Mouse (Mus musculus) heart, postnatal 36 days (tissue): ENCODE measurements around the gene Pls1. TPM values are rescaled to one million over a fixed set of nuclear protein-coding genes. Genes with fewer than 3 reads are reported as not detected.

ENCODE experiments used
- DNase-seq, 2 experiments: peaks; one replicate each; pipeline ENCODE4 v3.0.0; 2021 to 2022
- intact Hi-C: fragments of 180-260 bp; cut with DNase I; formaldehyde crosslinking; loops from one replicate; pipeline ENCODE4 v1.15.1; 2025
- total RNA-seq, 2 experiments: library from RNA; stranded (reverse); gene quantifications; 2 replicates each; pipeline ENCODE4 v1.2.3; 2021

Pls1 gene
- total RNA-seq, 2 experiments from 2014 or later: 0.27 to 0.50 TPM

DNA sequence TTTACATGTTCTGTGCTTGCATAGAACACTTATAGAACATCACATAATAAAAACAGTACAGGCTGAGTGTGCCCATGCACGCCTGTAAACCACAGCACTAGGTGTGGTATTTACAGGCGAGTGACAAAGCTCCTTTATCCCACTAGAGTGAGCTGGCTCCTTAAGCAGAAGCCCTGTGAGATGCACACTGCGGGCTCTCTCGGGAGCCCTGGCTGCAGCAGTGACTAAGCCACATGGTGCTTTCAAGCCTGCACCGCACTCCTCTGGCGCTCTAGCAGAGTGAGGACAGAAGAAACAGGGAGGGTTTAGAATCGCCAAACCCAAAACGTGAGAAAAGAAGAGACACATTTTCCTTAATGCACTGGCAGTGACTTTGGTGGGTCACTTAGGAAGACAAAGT, 132.5 kb downstream of the Pls1 start:
- intact Hi-C loops: no loop called here
- no peak for DNase-seq

DNA sequence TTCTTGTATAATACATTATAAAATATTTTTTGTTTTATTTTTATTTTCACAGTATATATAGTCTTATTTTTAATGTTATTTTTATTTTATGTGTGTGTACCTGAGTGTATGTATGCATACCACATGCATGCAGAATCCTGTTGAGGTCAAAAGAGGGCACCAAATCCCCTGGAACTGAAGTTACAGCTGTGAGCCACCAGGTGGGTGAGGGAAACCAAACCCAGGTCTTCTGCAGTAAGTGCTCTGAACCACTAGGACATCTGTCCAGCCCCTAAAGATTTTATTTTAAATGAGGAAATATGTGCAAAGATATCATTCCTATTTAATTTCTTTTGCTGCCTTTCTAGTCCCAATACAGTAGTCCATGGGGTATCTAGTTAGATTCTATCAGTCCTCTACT, 136.2 kb downstream of the Pls1 start:
- intact Hi-C loops: no loop called here

DNA sequence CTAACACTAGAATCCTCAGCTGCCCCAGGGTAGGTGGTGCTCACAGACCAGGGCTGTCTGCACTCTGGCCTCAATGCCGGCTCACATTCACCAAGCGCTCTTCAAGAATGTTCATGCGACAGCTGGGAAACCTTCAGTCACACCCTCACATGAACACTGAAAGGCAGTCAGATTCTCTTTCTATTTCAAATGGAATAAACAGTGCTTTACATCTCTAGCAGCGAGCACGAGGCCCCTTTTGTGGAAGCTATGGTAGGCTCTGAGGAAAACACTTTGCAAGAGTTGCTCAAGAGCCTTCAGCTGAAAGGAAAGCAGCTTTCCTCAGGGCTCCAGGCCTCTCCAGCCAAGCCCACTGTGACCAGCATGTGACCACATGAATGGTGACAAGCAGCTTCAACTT, 139.7 kb downstream of the Pls1 start:
- intact Hi-C loops: no loop called here
- DNase-seq: no peak

More for the DNA sequence above, 136.2 kb downstream of the Pls1 start:
- DNase-seq: no peak

DNA sequence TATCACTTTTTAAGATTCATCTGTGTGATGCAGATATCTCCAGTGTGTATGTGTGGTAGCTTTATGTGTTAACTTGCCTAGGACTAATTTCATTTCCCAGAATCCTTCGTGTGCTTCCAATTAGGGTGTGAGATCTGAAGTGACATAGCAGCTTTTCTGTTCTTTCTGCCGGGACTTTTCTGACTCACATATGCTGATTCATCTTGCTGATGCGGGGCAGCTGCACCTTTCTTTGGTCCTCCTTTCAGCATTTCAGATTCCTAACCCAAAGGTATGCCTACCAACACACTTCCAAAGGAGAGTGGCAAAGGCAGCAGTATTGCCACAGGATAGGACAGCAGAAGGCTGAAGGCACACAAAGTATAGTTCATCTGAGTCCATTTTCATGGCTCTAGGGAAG, 141.0 kb downstream of the Pls1 start:
- DNase-seq: no peak
- intact Hi-C loops: no loop called here

Other genes with a start within 250 kb of the Pls1 start
- gene Pcolce2, start 207.7 kb downstream of the Pls1 start, total RNA-seq: 10 to 100 TPM; 30.9 to 38.1 TPM
- 1 to 10 TPM; 6.6 to 7.5 TPM for gene Trpc1, start 94.9 kb downstream of the Pls1 start, total RNA-seq
- 1 to 10 TPM; 6.9 to 8.0 TPM for gene Atr, start 12.3 kb upstream of the Pls1 start, total RNA-seq
- 10 to 100 TPM; 16.1 to 16.8 TPM for gene Xrn1, start 109.4 kb upstream of the Pls1 start, total RNA-seq